In the genomic region with DNA sequence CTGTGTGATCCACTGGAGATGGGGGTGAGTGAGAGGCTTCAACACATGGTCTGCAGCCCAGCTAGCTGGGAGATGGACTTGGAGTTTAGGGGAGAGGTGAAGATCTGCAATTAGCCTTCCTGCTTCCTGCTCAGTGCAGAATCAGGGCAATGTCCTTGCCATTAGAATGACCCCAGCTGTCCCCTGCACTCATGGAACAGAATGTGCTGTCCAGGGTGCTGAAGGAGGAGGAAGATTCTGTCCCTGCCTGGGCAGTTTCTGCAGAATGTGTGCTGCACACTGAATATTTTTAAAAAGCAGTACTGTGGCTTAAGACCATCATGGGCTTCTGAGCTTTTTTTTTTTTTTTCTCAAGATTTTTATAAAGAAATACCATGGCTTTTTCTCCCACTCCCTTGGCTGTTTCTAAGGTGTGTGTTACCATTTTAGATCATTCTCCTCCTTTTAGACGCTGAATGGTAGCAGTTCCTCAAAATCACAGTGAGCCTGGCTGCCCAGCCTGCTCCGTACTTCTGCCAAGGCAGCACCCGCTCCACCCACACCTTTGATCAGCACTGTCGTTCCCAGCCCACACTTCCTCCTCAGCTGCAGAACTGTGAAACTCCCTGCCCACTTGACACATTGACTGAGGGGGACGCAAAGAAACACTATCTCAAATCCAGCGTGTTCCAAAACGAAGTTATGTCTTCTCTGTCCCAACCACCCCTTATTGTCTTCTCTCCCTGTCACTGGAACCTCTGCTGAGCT, we compare ENCODE assay signal across 8 mouse cellular contexts.
A peak's percentile ranks its signal among the peaks of the same experiment; 100 is the strongest.
DNase-seq lines count a peak whose midpoint lies in the region; ATAC-seq lines count a peak whose summit lies in the region.

No protein-coding gene starts in this region.

- no peak overlapping the region for H3K27ac ChIP-seq in hindbrain, embryonic 10.5 days
- no peak overlapping the region for H3K27ac ChIP-seq in hindbrain, embryonic 12.5 days

- DNase-seq in hindbrain, embryonic 10.5 days (ENCODE audit: low spot score) = peak; percentile 58
- peak; percentile 37 for DNase-seq in Muller cell, postnatal 12 days (ENCODE audit: inconsistent ontology term)
- peak; percentile 80 for DNase-seq in forelimb bud, embryonic 11.5 days (ENCODE audit: low read depth, low spot score)
- peak; percentile 21 to 33 for DNase-seq in layer of hippocampus, postnatal 10 days (ENCODE audit: low spot score in 2 of 2)
- DNase-seq in right cerebral cortex, adult 18-20 months = peak; percentile 93
- no peak for DNase-seq in spleen, postnatal 4 days (ENCODE audit: low spot score in 2 of 2)
- DNase-seq in cerebellum, adult 18-20 months = no peak

- no peaks in the 10 kb centered on the region for H3K36me3 ChIP-seq in hindbrain, embryonic 10.5 days
- H3K36me3 ChIP-seq in hindbrain, embryonic 12.5 days = no peaks in the 10 kb centered on the region

- no peak overlapping the region for H3K4me2 ChIP-seq in hindbrain, embryonic 12.5 days (replicated peaks)

- no peak overlapping the region for H3K9ac ChIP-seq in hindbrain, embryonic 12.5 days

- ATAC-seq in hindbrain, embryonic 12.5 days (ENCODE audit: low FRiP score) = no peak

- no peaks in the 10 kb centered on the region for H3K27me3 ChIP-seq in hindbrain, embryonic 10.5 days (ENCODE audit: insufficient read depth, poor library complexity, severe bottlenecking)
- no peaks in the 10 kb centered on the region for H3K27me3 ChIP-seq in hindbrain, embryonic 12.5 days

- no peaks in the 10 kb centered on the region for H3K4me1 ChIP-seq in hindbrain, embryonic 10.5 days (replicated peaks)
- H3K4me1 ChIP-seq in hindbrain, embryonic 12.5 days = peaks cover 3% of the 10 kb centered on the region; the same call in 1 of the 2 replicates

- H3K4me3 ChIP-seq in hindbrain, embryonic 10.5 days = no peak overlapping the region
- no peak overlapping the region for H3K4me3 ChIP-seq in hindbrain, embryonic 12.5 days

- H3K9me3 ChIP-seq in hindbrain, embryonic 10.5 days = 0 out of 2 replicates have a peak, but pooled peaks cover 3% of the 10 kb centered on the region
- no peaks in the 10 kb centered on the region for H3K9me3 ChIP-seq in hindbrain, embryonic 12.5 days (replicated peaks)

- WGBS in hindbrain, embryonic 10.5 days = 38% methylated on average over 7 of the region's 7 CpGs
- whole genome bisulfite sequencing in hindbrain, embryonic 12.5 days = 42% methylated on average over 7 of the region's 7 CpGs

Comparison
In these comparisons a context has a peak if more than half of its experiments do, and no peak if none do; other contexts are left out.
1. DNase-seq: peak in hindbrain, embryonic 10.5 days (single experiment), Muller cell, postnatal 12 days (single experiment), forelimb bud, embryonic 11.5 days (single experiment), layer of hippocampus, postnatal 10 days (2 of 2) and right cerebral cortex, adult 18-20 months (single experiment); none in spleen, postnatal 4 days (0 of 2) and cerebellum, adult 18-20 months (0 of 2).